Mouse (Mus musculus): ENCODE measurements around the gene Map2k3.

Gene Map2k3

DNA sequence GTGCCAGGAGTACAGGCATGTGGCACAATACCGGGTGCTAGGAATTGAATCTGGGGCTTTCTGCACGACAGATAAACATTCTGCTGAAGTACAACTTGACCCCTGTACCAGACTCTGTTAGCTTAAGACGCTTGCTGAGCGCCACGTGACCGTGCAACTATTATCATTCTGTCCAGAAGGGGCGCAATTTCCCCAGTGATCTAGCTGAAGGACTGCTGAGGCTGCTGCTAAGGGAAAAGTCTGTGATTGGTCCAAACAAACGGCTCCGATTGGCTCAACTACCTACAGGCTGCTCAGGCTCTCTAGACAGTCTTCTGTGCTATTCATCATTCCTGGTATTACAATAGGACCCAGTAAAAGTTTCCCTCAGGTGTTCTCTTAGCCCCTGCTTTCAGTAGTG is 4.6 kb upstream of the Map2k3 start:
- peak; percentile 85 for DNase-seq (ENCODE audit: low spot score)

DNA sequence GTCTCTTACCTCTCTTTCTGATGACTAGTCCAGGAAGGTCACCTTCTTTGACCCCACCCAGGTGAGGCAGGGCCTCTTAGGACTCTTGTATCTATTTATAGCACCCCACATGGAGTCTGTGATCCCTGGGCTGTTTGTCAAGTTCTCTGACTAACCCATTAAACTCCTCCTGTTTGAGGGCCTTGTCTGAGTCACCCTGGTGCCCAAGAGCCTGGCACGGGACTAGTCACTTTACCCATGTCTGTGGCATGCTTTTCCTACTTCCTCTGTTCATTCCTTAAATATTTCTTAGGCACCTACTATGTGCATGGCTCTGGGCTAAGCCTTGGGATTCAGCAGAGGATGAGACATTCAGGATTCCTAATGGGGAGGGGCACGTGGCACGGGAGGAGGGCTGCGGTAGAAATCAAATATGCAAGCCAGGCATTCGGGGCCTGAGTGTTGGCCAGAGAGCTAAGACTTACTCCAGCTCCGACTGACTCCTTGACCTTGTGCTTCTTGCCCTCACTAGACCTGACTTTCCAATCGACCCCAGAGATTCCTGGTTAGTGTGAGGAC is 1.0 kb upstream of the Map2k3 start:
- no peak for DNase-seq (ENCODE audit: low spot score)

DNA sequence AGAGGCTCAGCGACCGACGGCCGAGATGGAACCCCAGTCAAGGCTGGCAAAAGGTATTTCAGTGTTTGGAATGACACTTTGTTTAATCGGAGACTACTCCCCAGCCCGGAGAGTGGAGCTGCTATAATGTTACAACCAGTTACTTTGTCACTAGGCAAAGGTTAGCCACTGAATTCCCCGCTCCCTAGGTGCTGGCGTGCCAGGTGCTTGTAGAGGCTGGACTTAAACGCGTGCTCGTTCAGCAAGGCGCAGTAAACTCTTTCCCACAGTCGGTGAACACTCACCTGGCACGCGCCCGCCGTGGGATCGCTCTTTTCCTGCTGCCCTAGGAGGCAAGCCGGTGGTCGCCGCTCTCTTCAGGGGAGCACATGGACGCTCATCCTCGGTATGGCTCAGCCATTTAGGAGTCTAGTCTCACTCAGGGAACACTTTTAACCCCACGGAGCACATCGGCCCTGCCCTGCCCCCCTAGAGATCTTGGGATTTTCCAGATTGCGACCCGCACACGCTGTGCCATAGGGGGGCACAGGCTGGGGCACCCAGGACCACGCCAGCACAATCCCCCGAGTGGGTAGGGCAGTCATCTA is 458 bp upstream of the Map2k3 start:
- peak; percentile 83 for DNase-seq (ENCODE audit: low spot score)

GRCm38 (mm10) chr11:60932503-60933020 is 729 bp downstream of the Map2k3 start:
- no peak for DNase-seq (ENCODE audit: low spot score)

GRCm38 (mm10) chr11:60933178-60933930 is 1.5 kb downstream of the Map2k3 start:
- DNase-seq (ENCODE audit: low spot score) = no peak

DNA sequence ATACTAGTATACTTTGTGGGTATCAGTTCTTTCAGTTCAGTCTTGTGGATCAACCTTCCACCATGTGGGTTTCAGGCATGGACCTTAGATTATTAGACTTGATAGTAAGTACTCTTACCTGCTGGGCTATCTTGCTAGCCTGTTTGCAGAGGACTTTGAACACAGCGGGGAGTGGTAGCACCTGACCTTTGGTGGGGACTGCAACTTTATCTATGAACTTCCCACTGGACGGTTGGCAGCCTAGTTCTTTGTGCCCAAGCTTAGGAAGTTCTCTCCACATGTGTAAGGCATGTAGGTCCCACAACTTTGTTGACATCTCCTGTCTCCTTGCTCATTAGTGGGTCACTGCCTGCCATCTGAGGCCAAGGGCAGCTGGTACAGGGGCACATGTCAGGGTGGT is 3.0 kb downstream of the Map2k3 start:
- DNase-seq (ENCODE audit: low spot score) = no peak

DNA sequence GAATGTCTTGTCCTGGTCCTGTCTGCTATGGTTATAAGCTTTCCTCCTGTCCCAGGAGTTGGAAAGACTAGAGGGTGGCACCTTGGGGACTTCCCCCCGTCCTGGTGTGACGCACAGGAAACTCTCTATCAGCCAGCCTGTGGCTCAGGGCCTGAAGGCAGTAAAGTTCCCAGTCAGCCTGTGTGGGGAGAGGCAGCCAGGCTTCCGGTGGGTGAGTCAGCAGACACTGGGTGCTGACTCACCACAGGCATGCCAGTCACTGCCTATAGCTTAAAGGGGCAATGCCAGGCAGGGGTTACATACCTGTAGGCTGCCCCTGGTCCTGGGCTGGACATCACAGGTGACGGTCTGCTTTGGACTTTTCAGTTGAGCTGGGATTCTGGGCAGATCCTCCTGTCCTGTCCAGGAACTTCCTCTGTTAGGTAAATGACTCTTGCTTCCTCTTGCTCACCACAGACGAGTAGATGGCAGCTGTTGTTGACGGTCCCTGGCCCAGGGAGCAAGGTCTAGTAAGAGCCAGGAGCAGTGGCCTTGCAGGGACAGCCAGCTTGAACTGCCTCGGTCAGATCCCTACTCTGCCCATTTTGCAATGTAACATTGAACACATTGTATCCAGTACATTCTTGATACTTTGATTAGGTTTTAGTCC is 3.6 kb downstream of the Map2k3 start:
- DNase-seq (ENCODE audit: low spot score) = no peak

- no peak for DNase-seq (ENCODE audit: low spot score)
These were observed 4.1 kb downstream of the Map2k3 start for GRCm38 (mm10) chr11:60935975-60936373.

- DNase-seq (ENCODE audit: low spot score) = no peak
These were observed 5.8 kb downstream of the Map2k3 start for GRCm38 (mm10) chr11:60937611-60938010.

GRCm38 (mm10) chr11:60939487-60939886 is 7.7 kb downstream of the Map2k3 start:
- DNase-seq (ENCODE audit: low spot score) = no peak

- no peak for DNase-seq (ENCODE audit: low spot score)
These were observed 8.7 kb downstream of the Map2k3 start for GRCm38 (mm10) chr11:60940501-60940900.

- no peak for DNase-seq (ENCODE audit: low spot score)
These were observed 9.5 kb downstream of the Map2k3 start for GRCm38 (mm10) chr11:60941370-60941769.

DNA sequence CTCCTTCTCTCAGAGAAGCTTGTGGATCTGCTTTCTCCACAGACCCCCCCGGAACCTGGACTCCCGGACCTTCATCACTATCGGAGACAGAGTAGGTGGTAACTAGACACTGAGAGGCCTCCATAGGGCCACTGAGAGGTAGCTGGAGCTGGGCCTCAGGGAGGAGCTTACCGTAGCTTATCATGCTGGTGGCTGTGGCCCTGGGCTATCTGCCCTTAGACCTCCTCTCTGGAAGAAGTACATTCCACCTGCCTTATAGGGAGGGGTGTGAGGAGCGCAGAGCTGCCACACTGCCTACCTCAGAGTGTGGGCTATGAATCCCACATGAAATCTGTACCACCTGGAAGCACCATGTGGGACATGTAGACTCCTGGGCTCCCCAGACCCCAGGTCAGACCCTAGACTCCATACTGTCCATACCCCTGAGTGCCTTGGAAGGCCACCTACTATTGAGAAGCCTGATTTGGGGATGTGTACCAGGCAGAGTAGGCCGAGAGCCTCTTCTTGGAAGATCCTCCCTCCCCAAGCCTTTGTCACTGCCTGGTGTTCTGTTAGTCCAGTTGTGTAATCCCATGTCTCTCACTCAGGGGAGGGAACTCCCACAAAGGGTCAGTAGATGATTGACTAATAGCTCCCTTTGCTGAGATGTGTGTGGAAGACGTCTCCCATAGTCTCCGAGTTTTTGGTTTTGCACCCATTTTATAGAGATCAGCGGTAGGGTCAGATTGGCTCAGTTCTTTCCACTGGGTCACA is 10.6 kb downstream of the Map2k3 start:
- no peak for DNase-seq (ENCODE audit: low spot score)

GRCm38 (mm10) chr11:60945003-60945402 is 13.2 kb downstream of the Map2k3 start:
- no peak for DNase-seq (ENCODE audit: low spot score)

- no peak for DNase-seq (ENCODE audit: low spot score)
These were observed 20.1 kb downstream of the Map2k3 start for GRCm38 (mm10) chr11:60951896-60952295.

GRCm38 (mm10) chr11:60952362-60952761 is 20.5 kb downstream of the Map2k3 start:
- DNase-seq (ENCODE audit: low spot score) = no peak

- no peak for DNase-seq (ENCODE audit: low spot score)
These were observed 21.2 kb downstream of the Map2k3 start for GRCm38 (mm10) chr11:60952986-60953385.

DNA sequence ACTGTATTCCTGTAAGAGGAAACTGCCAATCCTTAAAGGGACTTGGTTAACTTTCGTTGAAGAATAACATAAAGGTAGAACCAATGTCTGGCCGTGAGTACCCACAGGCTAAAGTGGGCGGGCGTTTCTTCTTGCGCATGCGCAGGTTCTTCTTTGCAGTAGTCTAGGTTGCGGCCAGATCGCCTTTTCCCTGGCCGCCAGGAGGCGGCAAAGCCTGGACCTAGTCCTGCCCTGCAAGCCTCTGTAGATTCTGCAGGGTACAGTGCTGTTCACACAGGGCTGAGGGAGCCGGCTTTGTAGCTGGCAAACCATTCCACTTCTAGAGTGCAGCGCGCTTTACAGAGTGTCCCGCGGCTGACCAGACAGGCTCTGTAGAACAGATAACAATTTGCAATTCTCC is 22.0 kb downstream of the Map2k3 start:
- DNase-seq (ENCODE audit: low spot score) = peak; percentile 80

- no peak for DNase-seq (ENCODE audit: low spot score)
These were observed 22.6 kb downstream of the Map2k3 start for GRCm38 (mm10) chr11:60954255-60955104.

GRCm38 (mm10) chr11:60955621-60956383 is 24.0 kb downstream of the Map2k3 start:
- no peak for DNase-seq (ENCODE audit: low spot score)
